Mouse (Mus musculus) cerebellum, adult 11-12 months (tissue): ENCODE measurements around the gene Tnpo2.
"Not testable (repeated sequence)": the region's sequence is repeated elsewhere in the genome, so short reads cannot be mapped to it uniquely, and the experiment has no call there.

Source experiments
- DNase-seq: peaks from one replicate; pipeline ENCODE4 v3.0.0; 2022

Tnpo2 gene

GRCm38 (mm10) chr8:85074617-85075016 is 37.9 kb downstream of the Tnpo2 start:
- no peak for DNase-seq

GRCm38 (mm10) chr8:85076001-85076400 is 39.3 kb downstream of the Tnpo2 start:
- no peak for DNase-seq

- DNase-seq = peak; percentile 75
Observed at GRCm38 (mm10) chr8:85076993-85077392, 40.3 kb downstream of the Tnpo2 start.

DNA sequence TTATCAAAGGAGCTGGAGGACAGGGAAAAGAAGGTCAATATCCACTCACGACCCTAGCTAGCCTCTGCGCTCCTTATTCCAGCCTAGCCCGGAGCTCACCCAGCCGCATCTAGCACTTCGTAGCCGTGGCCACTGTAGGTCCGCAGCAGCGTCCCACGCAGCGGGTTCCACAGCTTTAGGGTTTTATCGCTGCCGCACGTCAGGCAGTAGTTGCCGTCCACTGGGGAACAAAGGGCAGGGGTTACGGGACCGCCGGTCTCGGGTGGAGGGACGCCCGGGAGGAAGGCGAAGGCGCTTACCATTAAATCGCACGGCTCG is 43.5 kb downstream of the Tnpo2 start:
- no peak for DNase-seq

GRCm38 (mm10) chr8:85080532-85081215 is 44.0 kb downstream of the Tnpo2 start, which contains the start of gene Wdr83os:
Wdr83os (plus strand) TSS chr8:85080740.
- no peak for DNase-seq

DNA sequence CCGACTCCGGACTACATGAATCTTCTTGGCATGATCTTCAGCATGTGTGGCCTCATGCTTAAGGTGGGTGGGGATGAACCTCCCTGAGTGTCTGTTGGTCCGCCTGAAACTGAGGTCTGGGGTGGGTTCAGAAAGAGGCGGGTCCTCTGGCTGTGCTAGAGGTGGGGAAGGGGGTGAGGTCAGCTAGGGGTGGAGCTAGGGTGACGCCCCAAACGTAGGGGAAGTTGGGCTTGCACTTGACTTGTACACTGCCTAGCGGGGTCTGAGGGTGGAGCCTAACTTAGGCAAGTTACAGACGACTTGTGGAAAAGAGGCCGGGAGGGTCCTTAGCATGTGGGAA is 44.5 kb downstream of the Tnpo2 start, which contains the start of gene Wdr83:
Gene Wdr83 (minus strand): TSS at position 91 of the 340 bp plus-strand sequence.
- no peak for DNase-seq

DNA sequence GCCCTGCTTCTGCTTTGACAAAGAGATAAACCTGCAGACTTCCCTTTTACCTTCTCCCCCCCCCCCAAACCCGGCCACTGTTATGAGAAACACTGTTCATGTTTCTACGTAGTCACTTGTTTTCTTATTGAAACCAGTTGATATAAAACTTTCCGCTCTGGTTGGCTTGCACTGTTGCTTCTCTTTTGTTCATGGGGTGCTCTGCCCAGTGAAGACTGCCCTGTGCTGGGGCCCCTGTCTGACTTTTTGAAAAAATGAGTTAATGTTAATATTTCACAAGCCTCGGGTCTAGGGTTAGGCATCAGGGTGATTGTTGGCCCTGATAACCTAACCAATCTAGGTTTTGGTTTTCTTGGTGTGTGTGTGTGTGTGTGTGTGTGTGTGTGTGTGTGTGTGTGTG is 45.5 kb downstream of the Tnpo2 start:
- not testable (repeated sequence) for DNase-seq

DNA sequence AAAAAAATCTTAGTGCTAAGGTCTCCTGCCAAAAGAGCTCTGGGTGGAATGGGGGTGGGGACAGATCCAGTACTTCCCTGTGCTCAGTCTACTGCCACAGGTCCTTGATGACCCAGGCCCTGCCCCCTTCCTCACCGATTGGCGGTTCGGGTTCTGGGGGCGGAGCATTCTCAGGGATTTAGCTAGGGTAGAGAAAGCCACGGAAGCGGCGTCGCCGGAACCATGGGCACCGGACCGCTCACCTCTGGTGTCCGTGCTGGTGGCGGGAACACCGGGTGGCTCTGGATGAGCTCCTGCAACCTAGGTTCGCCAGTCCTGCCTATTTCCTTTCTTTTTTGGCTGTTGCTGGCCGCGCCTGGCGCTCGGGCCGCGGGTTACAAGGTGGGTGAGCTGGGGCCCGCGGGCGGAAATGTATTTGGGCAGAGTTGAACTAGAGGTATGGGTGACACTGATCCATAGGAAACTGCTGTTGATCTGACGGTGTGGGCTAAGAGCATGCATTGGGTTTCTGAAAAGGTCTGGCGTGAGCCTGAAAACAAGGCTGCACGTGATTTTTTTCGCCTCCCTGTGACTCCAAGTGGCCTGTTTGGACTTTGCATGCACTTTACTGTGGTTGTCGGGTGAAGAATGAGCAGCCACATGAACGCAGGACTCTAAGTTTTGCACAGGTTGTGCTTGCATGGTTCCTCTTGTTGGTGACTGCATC is 46.5 kb downstream of the Tnpo2 start, which contains the start of gene Man2b1:
Gene Man2b1 (plus strand): TSS at position 163 of the 706 bp plus-strand sequence.
- peak; percentile 89 for DNase-seq

DNA sequence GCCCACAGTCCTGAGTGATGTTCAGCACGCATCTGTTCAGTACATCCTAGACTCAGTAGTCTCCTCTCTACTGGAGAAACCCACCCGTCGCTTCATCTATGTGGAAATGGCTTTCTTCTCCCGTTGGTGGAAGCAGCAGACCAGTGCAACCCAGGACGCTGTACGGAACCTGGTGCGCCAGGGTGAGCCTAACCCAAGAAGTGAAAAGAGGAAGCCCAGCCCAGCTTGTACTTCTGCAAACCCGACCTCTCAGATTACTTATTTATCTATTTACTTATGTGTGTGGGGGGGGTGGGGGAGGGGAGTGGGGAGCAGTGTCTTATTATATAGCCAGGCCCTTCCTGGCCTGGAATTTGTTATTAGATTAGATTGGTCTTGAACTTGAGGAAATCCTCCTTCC is 47.9 kb downstream of the Tnpo2 start:
- DNase-seq = no peak

DNA sequence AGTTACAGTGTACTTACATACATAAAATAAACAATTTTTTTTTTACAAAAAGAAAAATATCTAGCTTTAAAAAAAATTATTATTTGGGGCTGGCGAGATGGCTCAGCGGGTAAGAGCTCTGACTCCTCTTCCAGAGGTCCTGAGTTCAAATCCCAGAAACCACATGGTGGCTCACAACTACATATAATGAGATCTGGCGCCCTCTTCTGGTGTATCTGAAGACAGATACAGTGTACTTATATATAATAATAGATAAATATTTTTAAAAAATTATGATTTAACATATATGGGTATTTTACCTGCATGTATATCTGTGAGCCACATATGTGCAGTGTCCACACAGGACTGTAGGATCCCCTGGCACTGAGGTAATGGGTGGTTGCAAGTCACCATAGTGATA is 49.5 kb downstream of the Tnpo2 start:
- DNase-seq = no peak

- no peak for DNase-seq
Observed at GRCm38 (mm10) chr8:85088771-85089170, 52.1 kb downstream of the Tnpo2 start.

DNA sequence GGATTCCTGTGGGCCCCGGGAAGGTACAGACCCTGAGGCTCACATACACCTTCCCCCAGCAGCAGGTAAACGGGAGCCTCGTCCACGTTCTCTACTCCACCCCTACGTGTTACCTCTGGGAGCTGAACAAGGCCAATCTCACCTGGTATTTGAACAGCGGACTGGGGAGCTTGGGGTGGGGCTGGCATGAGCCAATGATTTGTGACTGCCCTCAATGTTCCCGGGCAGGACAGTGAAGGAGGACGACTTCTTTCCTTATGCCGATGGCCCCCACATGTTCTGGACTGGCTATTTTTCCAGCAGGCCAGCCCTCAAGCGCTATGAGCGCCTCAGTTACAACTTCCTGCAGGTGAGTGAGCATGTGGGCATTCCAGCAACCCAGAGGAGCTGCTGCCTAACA is 54.1 kb downstream of the Tnpo2 start:
- no peak for DNase-seq

GRCm38 (mm10) chr8:85091526-85092090 is 54.9 kb downstream of the Tnpo2 start:
- no peak for DNase-seq

- no peak for DNase-seq
Observed at GRCm38 (mm10) chr8:85095051-85095450, 58.3 kb downstream of the Tnpo2 start.

GRCm38 (mm10) chr8:85095566-85095965 is 58.9 kb downstream of the Tnpo2 start:
- no peak for DNase-seq

DNA sequence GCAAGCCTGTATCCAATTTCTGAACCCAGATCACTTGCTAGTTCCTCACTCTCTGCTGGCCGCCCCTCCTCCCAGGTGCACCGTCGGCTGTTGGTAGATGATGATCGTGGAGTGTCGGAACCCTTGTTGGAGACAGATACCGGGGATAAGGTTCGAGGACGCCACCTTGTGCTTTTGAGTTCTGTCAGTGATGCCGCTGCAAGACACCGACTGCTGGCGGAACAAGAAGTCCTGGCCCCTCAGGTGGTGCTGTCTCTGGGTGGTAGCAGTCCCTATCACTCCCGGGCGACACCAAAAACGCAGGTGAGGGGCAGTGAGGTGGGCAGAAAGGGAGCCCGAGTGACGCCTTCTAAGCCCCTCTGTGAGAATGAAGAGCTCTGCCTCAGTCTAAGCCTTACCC is 59.5 kb downstream of the Tnpo2 start:
- DNase-seq = no peak

DNA sequence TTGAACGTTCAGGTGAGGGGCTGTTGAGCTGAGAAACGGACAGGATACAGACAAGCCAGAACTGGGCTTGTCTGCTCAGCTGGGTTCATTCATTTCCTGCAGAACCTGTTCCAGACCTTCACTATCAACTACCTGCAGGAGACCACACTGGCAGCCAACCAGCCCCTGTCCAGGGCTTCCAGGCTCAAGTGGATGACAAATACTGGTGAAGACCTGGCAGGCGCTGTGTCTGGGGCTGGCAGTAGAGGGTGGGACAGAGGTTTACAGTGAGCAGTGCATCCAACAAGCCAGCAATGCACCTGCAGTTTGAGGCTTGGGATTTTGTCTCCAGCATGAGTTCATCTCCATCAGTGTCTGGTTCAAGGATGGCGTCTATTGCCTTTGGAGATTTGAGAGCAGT is 60.1 kb downstream of the Tnpo2 start:
- DNase-seq = no peak

DNA sequence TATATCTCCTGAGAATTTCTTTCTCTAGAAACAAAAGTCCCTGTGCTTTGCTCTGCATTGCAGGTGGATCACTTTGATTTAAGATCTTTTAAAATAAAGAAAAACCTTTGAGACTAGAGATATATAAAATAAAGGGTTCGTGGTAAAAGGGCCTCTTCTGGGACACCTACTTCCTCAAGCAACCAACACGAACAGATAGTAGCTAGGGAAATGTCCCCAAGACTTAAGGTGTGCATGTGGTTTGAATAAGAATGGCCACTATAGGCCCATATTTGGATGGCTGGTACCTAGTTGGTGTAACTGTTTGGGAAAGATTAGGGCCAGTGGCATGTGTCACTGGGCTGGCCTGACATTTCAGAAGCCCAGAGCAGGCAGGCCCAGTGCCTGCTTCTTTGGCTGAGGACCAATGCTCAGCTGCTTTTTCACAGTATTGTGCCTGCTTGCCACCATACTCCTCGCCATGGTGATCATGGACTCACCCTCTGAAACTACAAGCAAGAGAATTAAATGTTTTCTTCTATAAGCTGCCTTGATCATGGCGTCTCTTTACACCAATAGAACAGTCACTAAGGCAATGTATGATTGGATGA is 63.5 kb downstream of the Tnpo2 start:
- no peak for DNase-seq
